Mouse (Mus musculus) layer of hippocampus, postnatal 14 days (tissue): ENCODE measurements around the gene Card10. TPM values are rescaled to one million over a fixed set of nuclear protein-coding genes. Genes with fewer than 3 reads are reported as not detected.
A peak's percentile ranks its signal among the peaks of the same experiment; 100 is the strongest.

Experiments
- DNase-seq, 2 experiments: peaks; one replicate each; pipeline ENCODE4 v3.0.0; 2021 to 2022; ENCODE audit warnings: low spot score in 2 of 2, mixed read lengths in 1 of 2
- total RNA-seq, 2 experiments: library from RNA; stranded (reverse); gene quantifications; 2 replicates each; pipeline ENCODE4 v1.2.3; 2021

Card10 gene
- total RNA-seq, 2 experiments from 2014 or later: 4.8 to 4.9 TPM

DNA sequence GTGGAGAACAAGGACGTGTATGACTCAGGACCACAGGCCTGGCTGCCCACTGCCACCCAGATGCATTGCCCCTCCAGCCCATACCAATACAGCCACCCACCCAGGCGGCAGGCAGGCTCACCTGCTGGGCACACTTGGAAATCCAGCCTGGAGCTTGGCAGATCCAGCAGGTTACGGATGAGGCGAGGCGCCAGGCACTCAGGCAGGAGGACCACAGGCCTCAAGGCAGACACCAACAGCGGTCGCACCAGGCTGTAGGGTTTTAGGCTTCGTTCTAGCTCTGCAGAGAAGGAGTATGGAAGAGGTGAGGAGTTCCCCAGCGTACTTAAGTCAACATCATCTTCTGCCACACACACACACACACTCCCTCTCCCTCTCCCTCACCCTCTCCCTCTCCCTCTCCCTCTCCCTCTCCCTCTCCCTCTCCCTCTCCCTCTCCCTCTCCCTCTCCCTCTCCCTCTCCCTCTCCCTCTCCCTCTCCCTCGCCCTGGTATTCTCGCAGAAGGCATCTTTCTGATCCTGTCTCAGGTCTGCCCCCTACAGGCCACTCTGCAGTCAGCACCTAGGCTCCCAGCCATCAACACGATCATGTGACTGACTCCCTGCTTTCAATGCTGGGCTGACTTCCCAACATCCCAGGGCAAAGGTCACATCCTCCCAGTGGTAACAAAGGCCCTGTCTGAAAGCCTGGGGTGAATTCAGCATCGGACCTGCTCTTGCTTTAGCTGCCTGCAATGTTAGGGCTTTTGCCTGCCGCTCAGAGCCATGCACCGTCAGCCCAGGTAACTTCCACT is 24.6 kb downstream of the Card10 start:
- peak; percentile 91 for DNase-seq

DNA sequence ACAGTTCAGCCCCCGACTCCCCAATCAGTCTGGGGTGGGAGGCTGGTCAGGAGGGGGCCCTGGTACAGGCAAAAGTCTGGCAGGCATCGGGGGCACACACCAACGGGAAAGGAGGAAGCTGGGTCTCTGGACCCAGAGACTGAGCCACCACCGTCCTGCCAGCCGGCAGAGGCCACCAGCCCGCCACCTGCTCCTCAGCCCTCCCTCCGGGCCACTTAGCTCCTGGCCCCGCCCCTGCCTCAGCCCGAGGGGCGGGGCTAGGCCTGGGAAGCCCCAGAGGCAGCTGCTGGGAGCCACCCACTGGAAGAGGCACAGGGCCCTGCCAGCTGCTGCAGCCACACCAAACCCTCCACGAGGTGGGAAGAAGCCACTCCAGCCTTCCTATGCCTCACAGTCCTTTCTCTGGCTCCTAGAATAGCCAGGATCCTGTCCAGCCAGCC is 29.5 kb downstream of the Card10 start, which contains the start of gene Mfng:
Gene Mfng, minus strand, starts transcription at position 186 of the 440 bp plus-strand sequence.
- peak in 1 of 2 experiments; percentile 44 for DNase-seq

DNA sequence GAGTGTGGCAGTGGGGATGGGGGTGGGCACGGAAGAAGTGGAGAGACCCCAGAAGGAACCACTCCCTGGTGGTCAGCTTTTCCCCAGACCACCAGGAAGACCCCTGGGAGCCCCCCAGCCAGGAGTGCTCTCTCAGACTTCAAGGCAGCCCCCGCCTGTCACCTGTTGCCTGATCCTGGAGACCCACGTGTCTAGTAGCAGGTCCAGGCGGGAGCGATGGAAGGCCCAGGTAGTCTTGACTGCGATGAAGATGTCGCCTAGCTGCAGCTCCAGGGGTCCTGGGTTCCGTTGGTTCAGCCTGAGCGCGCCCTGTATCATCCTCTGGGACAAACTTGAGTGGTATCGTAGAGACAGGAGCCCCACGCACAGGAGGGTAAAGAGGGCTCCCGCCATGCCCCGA is 30.0 kb downstream of the Card10 start:
- DNase-seq: no peak

DNA sequence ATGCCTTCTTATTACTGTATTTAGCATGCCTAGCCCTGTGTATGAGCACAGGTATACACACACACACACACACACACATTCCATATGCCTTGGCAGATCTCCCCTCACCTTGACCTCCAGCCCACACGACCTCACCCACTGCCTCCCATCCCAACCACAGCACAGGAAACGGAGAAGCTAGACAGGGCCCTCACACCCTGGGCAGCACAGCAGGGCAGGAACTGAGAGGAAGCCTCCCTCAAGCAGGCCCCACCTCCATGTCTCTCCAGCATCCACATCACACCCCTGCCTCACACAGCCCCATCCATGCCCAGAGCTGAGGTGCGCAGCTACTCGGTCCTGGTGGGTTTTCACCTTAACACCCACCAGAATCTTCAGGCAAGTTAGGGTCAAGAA is 30.5 kb downstream of the Card10 start:
- DNase-seq: no peak

DNA sequence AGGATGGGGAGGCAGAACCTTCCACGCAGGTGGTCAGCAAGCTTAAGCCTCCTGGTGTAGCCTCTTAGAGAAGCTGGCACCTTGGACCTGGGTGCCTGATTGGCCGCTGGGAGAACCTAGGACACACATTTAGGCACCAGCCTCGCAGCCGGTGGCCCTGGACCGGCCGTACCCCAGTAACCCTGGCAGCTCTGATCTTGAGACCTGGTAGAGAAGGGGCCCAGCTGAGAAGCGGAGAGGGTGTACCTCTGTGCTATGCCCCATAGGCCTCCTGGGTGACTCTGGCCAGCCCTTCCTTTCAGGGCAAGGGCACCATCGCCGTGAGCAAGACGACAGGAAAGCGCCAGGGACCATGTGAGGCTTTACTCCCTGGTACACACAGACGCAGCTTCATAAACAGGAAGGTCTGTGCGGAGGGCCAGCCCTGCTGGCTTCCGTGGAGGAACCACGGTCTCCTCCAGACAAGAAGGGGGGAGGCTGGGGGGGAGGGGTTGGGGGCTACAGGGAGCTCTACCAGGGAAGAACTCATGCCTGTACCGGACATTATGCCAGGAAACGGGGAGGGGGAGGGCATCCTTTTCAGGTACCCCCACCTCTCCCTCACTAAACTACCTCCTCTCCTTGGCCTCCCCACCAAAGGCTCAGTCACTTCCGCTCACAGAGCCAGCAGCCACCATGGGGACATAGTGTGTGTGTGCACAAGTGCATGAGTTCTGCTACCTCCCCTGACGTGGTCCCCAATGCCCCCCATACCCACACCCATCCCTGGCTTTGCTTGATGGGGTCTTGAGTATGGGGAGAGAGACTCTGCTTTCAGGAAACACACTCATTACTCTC is 31.1 kb downstream of the Card10 start:
- no peak for DNase-seq

DNA sequence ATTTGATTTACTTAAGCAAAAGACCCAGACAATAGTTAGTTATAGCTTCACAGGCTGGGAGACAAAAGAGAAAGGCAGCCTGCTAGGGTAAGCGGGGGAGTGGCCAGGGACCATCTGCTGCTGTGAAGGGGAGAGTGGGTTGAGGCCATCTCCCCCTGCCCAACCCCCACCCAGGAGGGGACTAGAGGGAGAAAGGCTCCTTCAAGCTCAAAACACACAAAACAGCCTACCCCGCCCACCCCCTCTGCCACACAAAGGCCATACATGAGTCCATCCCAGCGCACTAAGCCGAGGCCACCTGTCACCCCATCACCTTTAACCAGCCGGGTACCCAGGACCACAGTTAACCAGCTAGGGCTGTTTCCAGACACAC is 31.9 kb downstream of the Card10 start:
- DNase-seq: no peak

DNA sequence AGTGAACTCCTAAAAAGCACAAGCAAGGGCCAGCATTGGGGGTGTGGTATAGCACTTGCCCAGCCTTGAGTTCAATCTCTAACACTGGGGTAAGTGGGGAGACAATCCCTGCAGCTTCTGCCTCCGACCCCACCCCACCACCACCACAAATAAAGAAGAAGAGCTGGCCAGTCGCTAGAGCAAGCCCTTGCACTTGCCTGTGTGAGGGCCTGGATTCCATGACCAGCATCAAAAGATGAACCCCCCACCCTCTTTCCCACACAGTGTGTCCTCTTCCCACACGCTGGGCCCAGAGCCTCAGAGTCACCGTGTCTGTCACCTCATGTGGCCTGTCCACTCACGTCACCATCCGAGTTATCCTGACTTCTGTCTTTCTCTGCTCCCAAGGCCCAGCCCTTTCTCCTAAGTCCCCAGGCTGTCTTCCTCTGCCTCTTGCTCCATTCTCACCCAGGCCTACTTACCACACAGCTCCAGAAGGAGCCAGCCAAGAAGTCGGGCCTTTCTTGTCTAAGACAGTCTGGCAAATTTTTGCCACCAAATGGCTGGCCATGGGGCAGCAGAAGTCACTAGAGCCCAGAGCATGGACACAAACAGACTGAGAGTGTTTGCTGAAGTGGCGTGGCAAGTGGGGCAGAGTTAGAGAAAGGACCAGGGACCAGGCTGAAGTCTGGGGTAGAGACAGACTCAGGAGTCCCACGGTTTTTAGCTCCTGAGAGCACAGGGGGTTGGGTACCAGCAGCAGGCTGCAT is 32.4 kb downstream of the Card10 start:
- DNase-seq: no peak

DNA sequence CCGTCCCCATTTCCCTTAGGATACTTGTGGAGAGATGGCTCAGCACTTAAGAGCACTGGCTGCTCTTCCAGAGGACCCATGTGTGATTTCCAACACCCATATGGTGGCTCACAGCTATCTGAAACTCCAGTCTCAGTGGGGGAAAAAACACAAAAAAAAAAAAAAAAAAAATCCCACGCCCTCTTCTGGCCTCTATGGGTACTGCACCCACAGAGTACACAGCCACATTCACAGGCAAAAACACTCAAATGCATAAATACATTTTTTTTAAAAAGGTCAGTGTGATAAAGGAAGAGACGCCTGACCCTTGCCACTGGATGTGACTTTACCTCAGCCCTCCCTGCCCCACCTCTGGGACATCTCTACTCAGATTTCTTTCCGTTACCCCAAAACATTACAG is 33.8 kb downstream of the Card10 start:
- DNase-seq: no peak

DNA sequence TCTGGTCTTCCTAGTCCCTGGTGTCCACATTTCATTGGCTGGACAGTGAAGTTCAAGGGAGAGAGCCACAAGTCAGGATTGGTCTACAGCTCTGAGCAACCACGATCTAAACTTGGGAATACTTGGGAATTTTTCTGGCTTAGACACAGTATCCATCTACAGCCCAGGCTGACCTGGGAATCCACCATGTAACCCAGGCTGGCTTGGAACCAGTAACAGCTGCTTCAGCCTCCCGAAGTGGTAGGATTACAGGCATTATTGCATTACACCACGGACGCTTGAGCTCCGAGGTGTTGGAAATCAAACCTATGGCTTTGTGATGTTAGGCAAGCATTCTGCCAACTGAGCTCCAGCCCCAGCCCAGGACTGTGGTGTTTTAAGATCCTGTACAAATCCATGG is 39.1 kb downstream of the Card10 start:
- DNase-seq: no peak

DNA sequence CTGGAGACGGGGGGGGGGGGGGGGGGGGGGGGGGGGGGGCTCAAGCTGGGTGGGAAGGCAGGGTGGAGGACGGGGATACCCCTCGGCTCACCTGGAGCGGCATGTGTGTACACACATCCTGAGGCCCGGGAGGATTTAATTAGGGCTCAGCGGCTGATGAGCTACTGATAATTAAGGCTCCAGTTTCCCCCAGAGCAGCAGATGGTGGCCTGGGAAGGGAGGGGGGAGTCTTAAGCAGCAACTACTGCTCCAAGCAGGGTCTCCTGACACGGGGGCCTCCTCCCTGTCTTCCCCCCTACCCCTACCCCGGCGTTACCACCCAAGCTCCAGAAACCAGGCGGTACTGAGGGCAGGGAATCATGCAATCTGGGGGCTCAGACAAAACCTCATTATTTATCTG is 39.6 kb downstream of the Card10 start:
- DNase-seq: no peak

DNA sequence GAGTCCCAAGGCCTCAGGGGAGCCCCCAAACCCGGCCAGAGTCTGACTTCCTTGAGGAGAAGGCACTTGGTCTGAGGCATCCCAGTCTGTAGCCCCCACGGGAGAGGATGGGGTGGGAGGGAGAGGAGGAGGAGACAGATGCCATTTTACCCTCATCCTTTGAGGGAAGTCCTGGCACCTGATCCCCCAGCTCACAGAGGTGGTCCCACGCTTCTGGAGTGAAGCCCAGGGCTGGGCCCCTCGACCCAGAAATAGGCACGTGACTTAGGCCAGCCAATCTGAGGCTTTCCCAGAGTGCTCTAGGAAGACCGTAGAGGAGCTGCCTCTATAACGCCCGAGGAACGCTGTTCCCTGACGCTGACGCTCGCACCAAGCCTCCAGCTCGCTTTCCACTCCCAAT is 41.7 kb downstream of the Card10 start:
- DNase-seq: no peak

DNA sequence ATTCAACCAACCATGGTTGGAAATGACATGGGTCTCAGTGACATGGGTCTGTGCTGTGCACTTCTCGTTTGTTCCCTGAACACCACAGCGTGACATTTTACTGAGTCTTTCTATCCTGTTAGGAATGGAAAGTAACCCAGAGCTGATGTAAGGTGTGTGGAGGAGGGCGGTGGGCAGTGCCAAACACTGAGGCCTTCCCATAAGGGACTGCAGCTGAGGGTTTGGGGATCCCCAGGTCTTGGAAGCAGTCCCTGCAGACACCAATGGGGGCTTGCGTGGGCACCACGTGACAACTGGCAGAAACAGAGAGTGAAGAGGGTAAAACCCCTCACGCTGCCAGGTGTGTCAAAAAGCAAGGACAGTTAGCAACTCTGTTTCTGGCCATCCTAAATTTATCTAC is 44.7 kb downstream of the Card10 start:
- no peak for DNase-seq

DNA sequence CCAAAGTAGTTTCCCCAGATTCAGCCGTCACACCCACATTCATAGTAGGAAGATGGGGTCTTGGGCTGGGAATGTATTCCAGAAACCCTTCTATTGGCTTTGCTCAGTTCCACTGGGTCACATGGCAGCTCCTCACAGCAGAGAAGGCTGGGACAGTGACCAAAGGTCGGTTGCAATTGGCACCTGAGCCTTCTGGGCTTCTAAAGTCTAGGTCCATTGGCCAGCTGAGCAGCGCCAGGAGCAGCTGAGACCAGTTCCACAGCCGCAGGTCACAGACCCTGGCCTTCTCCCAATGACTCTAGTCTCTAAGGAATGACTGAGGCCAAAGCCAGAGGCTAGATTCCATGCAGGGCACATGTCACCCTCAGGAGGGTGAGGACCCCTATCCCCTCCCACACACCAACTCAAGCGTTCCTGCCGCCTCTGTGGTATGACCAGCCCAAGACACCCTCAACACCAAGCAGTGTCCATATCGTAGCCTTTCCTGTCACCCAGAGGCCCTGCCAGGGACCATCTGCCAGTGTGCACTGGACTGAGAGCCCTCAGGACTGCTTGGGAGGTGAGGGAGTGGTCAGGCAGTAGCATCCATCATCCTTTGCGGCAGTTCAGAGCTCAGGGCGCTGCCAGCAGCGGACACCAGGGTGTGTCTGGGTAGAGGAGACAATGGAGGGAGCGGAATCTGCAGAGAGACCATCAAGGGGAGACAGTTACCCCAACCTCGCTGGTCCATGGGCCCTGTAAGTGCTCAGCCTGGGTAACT is 46.7 kb downstream of the Card10 start:
- no peak for DNase-seq

DNA sequence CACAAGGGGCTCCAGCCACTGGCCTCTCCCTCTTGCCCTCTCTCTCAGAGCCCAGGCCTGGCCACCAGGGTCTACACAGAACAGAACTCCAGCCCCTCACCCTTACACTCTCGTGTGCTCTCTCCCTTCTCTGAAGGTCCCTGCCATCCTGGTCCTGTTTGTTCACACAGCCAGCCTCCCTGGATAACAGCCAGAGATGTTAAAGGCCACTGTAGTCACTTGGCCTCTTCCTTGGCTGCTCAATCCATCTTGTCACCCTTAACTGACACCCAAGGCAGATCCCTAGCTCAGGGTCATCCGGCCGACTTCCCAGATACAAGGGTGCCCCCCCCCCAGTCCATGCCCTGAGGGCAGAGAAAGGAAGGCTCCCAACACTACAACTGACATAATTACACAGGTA is 47.6 kb downstream of the Card10 start:
- no peak for DNase-seq

DNA sequence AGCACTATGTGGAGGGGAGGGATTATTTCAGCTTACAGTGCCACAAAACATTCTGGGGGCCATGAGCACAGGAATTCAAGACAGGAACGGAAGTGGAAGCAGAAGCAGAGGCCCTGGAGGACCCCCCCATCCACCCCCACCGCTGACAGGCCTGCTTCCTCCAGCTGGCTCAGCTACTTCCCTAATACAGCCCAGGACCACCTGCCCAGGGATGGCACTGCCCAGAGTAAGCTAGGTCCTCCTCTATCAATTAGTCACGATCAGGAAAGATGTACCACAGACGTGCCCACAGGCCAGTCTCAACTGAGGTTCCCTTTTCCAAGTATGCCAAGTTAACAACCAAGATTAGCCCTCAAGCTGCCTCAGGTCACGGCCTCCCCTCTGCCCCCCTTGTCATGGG is 48.7 kb downstream of the Card10 start:
- DNase-seq: no peak

DNA sequence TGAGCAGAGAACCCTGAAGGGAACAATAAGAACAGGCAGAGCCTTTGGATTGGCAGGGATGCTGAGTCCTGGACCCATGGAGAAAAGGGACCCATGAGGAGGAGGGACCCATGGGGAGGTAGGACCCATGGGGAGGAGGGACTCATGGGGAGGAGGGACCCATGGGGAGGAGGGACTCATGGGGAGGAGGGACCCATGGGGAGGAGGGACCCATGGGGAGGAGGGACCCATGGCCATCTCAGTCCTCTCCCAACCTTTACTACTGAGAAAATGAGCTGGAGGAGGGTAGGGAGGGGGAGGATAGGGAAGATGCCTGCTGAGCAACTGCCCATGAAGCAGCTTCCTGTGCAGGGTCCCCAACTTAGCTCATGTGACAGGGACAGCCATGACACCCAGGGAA is 49.9 kb downstream of the Card10 start:
- DNase-seq: no peak

DNA sequence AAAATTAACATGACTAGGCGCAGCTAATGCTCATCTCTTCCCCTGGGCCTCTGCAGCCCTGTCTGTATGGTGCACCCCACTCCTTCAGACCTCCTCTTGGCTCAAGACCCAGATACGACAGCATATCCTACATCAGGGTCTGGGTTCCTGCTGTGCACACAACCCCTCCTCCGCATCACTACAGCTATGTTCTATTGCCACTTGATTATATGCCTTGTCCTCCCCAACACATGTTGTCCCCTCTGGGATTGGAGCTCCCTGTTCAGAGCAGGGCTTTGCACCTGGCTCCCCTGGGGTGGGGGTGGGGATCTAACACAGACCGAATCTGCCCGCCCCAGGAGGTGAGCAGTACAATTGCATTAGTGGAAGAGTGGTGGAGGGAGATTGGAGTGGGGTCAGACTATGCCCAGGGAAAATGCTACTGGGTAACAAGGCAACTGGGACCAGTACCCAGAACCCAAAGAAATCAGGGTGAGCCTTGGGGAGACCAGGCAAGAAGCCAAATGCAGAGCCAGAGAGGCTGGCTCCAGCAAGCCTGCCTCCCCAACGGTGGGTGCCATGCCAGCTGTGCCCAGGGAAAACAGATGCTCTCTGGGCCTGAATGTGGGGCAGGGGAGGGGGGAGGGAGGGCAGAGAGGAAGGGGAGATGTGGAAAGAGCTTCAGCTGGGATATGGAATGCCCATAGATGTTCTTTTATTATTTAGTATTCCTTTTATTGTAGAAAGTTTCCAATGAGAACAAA is 52.1 kb downstream of the Card10 start:
- DNase-seq: no peak

DNA sequence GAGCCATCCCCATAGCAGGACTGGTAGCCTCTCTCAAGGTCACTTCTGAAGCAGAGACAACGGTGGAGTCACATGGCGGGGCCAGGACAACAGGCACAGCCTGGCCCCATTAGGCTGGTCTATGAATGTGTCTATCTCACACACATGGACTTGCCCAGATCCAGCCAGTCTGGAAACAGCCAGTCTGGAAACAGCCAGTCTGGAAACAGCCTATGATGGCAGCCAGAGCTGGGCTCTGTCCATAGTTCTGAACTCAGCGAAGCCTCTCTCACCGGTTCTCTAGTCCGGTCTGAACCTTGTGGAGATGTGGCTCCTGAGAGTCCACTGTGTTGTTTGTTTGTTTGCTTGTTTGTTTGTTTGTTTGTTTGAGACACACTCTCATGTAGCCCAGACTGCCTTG is 53.0 kb downstream of the Card10 start:
- DNase-seq: no peak

DNA sequence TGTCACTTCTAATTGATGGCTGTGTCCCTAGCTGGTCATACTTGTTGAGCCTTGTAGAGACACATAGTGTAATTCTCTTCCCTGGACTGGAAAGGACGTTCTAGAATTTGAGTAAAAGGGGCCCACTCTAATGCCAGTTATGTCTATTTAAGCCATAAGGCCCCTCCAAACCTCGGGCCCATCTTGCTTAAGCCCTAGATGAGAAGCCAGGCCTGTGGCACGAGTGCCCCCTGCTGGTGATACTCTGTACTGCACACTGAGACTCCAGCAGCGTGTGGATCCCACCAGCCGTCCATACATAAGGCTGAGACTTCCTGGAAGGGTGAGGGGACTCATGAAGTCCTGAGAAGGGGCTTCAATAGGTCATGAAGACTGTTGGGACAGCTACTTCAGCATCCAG is 58.6 kb downstream of the Card10 start:
- DNase-seq: peak; percentile 88 to 92

DNA sequence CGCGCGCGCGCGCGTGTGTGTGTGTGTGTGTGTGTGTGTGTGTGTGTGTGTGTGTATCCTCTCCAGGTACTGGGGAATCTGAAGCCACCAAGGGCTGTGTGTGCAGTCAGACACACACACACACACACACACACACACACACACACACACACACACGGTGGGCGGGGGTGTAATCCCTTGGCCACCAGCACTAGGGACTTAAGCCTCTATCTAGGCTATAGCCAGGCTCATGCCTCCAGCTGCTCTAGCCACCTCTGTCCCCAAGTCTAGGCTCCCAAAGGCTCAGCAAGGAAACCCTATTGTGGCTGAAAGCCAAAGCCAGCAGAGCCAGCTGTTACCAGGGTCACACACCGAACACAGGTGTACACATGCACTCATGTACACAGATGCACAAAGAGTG is 60.0 kb downstream of the Card10 start:
- no peak for DNase-seq
